Mouse (Mus musculus) lung, embryonic 15.5 days (tissue): Measurements from ENCODE around the gene Sh3bgrl3. TPM values are rescaled to one million over a fixed set of nuclear protein-coding genes. Genes with fewer than 3 reads are reported as not detected.
A peak's percentile ranks its signal among the peaks of the same experiment; 100 is the strongest.
"Not testable (repeated sequence)": the region's sequence is repeated elsewhere in the genome, so short reads cannot be mapped to it uniquely, and the experiment has no call there.

Experiments
- ATAC-seq: fragments of 200-750 bp; cut with Nextera tagmentation; 2 replicates; pipeline ENCODE4 v1.8.0; 2017; ENCODE audit warnings: moderate number of reproducible peaks, borderline replicate concordance; ENCODE audit not compliant: low FRiP score, low TSS enrichment; ENCODE audit errors: extremely low read depth
- H3K27ac ChIP-seq: fragments of 300-500 bp; sonication (generic); 2 replicates; pipeline ENCODE4 v1.5.1; 2015; ENCODE audit warnings: moderate library complexity, mild to moderate bottlenecking, inconsistent platforms
- H3K27me3 ChIP-seq: fragments of 300-500 bp; sonication (generic); 2 replicates; pipeline ENCODE4 v1.6.1; 2015; ENCODE audit warnings: inconsistent platforms
- H3K36me3 ChIP-seq: fragments of 300-500 bp; sonication (generic); 2 replicates; pipeline ENCODE4 v1.6.1; 2015; ENCODE audit warnings: inconsistent platforms
- H3K4me1 ChIP-seq: fragments of 300-500 bp; sonication (generic); 2 replicates; pipeline ENCODE4 v1.6.1; 2015; ENCODE audit warnings: inconsistent platforms
- H3K4me2 ChIP-seq: fragments of 300-500 bp; sonication (generic); 2 replicates; pipeline ENCODE4 v1.6.1; 2015; ENCODE audit warnings: inconsistent platforms, mild to moderate bottlenecking, moderate library complexity
- H3K4me3 ChIP-seq: fragments of 300-500 bp; sonication (generic); 2 replicates; pipeline ENCODE4 v1.5.1; 2015; ENCODE audit warnings: mild to moderate bottlenecking, inconsistent platforms
- H3K9ac ChIP-seq: fragments of 300-500 bp; sonication (generic); 2 replicates; pipeline ENCODE4 v1.6.1; 2015; ENCODE audit warnings: inconsistent platforms
- H3K9me3 ChIP-seq: fragments of 300-500 bp; sonication (generic); 2 replicates; pipeline ENCODE4 v1.6.1; 2016; ENCODE audit warnings: inconsistent platforms
- WGBS: fragments of 180-500 bp; shearing (Covaris S2); methylation state at CpG from one replicate; pipeline ENCODE4 v1.1.7; 2015; 5-methylcytosine and 5-hydroxymethylcytosine counted together
- polyA plus RNA-seq: library from polyadenylated mRNA; unstranded; fragments of >200 nt; fragmentation: Nextera tagmentation; extraction: Ambion mirVana; gene quantifications from 2 replicates; pipeline ENCODE4 v1.2.1, GENCODE M21; 2015

The Sh3bgrl3 gene
- polyA plus RNA-seq: 406 and 408 TPM in 2 replicates

GRCm38 (mm10) chr4:134128221-134128982, at the start of gene Sh3bgrl3:
Sh3bgrl3 (minus strand) TSS chr4:134128789.
- under 1% methylated on average over 50 of the region's 50 CpGs for WGBS
- ATAC-seq: peak; percentile 93
- Histone ChIP-seq H3K4me2 (peak within 1 kb of the TSS; percentile 85), H3K27me3 (no peaks in the 10 kb centered on the region), H3K9ac (peak within 1 kb of the TSS; percentile 70), H3K27ac (peak within 1 kb of the TSS; percentile 97), H3K36me3 (no peaks in the 10 kb centered on the region), H3K4me3 (peak within 1 kb of the TSS; percentile 69), H3K4me1 (peaks cover 30% of the 10 kb centered on the region), H3K9me3 (no peaks in the 10 kb centered on the region)

- 61% methylated on average over 3 of the region's 3 CpGs for WGBS
- H3K27ac ChIP-seq: no peak overlapping the region
Observed at GRCm38 (mm10) chr4:134172391-134172790, 43.8 kb upstream of the Sh3bgrl3 start.

DNA sequence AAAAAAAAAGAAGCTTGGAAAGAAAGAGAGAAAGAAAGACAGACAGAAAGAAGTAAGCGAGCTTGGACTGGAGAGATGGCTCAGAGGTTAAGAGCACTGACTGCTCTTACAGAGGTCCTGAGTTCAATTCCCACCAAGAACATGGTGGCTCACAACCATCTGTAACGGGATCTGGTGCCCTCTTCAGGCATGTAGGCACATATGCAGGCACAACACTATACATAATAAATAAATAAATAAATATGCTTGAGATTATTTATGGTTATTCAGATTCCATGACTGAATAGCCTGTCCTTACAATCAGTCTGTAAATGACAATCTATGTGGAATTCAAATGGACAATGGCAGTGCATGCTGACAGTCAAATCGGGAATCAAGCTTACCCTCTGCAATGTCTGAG, 38.3 kb upstream of the Sh3bgrl3 start:
- 0 out of 2 replicates have a peak, but pooled peaks cover 10% of the 10 kb centered on the region for H3K36me3 ChIP-seq
- H3K4me1 ChIP-seq: no peaks in the 10 kb centered on the region
- no peak overlapping the region for H3K4me2 ChIP-seq
- no peak overlapping the region for H3K4me3 ChIP-seq
- H3K9ac ChIP-seq: no peak overlapping the region
- ATAC-seq: no peak
- 91% methylated on average over 3 of the region's 3 CpGs for WGBS
- no peaks in the 10 kb centered on the region for H3K27me3 ChIP-seq
- no peaks in the 10 kb centered on the region for H3K9me3 ChIP-seq
- H3K27ac ChIP-seq: no peak overlapping the region

More at GRCm38 (mm10) chr4:134172391-134172790, 43.8 kb upstream of the Sh3bgrl3 start:
- no peak for ATAC-seq
- Histone ChIP-seq H3K27me3 (no peaks in the 10 kb centered on the region), H3K36me3 (0 out of 2 replicates have a peak, but pooled peaks cover 7% of the 10 kb centered on the region), H3K4me1 (no peaks in the 10 kb centered on the region), H3K4me2 (no peak overlapping the region), H3K4me3 (no peak overlapping the region), H3K9ac (no peak overlapping the region), H3K9me3 (no peaks in the 10 kb centered on the region)

DNA sequence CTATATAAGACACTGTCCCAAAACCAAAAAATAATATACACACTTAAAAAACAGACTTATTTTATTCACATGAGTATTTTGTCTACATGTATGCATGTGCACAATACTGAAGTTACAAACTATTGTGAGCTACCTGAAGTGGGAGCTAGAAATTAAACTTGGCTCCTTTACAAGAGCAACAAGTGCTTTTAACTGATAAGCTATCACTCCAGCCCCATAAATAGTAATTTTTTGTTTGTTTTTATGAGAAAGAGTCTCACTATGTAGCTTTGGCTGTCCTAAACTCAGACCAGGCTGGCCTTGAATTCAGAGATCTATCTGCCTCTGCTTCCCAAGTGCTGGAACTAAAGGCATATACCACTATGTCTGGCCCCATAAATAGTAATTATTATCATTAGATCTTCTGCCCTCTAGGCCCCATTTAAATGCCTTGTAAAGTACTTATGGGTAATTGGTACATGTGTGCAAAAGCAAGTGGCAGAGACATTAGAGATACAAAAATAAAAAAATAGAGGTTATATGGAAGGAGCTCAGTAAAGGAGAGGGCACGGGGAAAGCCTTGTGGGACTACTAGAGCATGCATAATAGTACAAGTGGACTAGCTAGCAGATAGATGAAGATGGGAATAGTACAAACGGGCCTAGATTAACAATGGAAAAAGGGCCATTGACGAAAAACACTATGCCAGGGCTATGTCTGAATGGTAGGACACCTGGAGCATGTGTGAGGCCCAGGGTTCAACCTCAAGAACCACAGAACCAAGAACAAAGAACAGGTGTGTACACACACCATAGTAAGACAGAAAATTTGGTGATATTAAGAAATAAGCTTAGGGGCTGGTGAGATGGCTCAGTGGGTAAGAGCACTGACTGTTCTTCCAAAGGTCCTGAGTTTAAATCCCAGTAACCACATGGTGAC, 37.2 kb upstream of the Sh3bgrl3 start:
- Histone ChIP-seq H3K4me3 (no peak overlapping the region), H3K4me2 (no peak overlapping the region), H3K9me3 (no peaks in the 10 kb centered on the region), H3K9ac (no peak overlapping the region), H3K4me1 (no peaks in the 10 kb centered on the region), H3K27ac (no peak overlapping the region), H3K27me3 (no peaks in the 10 kb centered on the region), H3K36me3 (0 out of 2 replicates have a peak, but pooled peaks cover 6% of the 10 kb centered on the region)
- WGBS: 81% methylated on average over 3 of the region's 3 CpGs
- ATAC-seq: no peak

DNA sequence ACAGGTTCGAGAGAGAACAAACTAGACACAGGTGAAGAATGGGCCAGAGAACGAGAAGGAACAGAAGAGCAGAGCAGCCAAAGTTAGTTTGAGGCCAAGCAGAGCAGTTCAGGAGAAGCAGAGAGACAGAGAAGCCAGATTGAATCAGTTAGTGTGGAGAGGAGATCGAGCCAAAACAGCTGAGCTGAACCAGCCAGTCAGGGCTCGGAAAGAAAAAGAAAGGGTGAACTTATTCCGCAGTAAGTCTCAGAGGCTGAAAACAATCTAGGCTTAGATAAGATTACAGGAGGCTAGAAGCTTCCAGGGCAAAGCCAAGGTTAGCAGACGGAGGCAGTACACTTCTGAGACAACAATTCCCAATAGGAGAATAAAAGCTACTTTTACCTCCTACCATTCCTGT, 36.4 kb upstream of the Sh3bgrl3 start:
- Histone ChIP-seq H3K9me3 (no peaks in the 10 kb centered on the region), H3K27ac (no peak overlapping the region), H3K4me3 (no peak overlapping the region), H3K9ac (no peak overlapping the region), H3K27me3 (no peaks in the 10 kb centered on the region), H3K36me3 (0 out of 2 replicates have a peak, but pooled peaks cover 6% of the 10 kb centered on the region), H3K4me2 (no peak overlapping the region), H3K4me1 (no peaks in the 10 kb centered on the region)
- 62% methylated on average over 6 of the region's 6 CpGs for WGBS
- ATAC-seq: no peak

DNA sequence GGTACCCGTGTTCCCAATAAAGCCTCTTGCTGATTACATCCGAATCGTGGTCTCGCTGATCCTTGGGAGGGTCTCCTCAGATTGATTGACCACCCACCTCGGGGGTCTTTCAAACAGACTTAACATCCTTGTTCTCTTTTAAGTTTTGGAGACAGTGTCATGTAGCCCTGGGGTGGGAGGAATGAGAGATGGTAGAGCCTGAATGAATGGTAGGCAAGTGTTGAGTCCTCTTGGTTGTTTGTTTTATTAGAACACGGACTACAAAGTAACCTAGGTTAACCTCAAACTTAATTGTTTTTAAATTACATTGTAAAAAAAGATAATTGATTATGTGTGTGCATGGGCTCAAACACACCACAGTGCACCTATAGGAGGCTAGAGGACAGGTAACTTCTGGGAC, 36.0 kb upstream of the Sh3bgrl3 start:
- Histone ChIP-seq H3K27me3 (no peaks in the 10 kb centered on the region), H3K9ac (no peak overlapping the region), H3K9me3 (no peaks in the 10 kb centered on the region), H3K4me2 (no peak overlapping the region), H3K4me3 (no peak overlapping the region), H3K36me3 (0 out of 2 replicates have a peak, but pooled peaks cover 6% of the 10 kb centered on the region), H3K4me1 (no peaks in the 10 kb centered on the region), H3K27ac (no peak overlapping the region)
- no peak for ATAC-seq
- 85% methylated on average over 5 of the region's 6 CpGs for WGBS

- not testable (repeated sequence) for ATAC-seq, H3K9me3 ChIP-seq, H3K27ac ChIP-seq, H3K4me1 ChIP-seq, H3K27me3 ChIP-seq, H3K36me3 ChIP-seq
- H3K9ac ChIP-seq: peak overlapping the region; percentile 40; the same call in 1 of the 2 replicates
- peak overlapping the region; percentile 54 for H3K4me2 ChIP-seq
- peak overlapping the region; percentile 55 for H3K4me3 ChIP-seq
- 7% methylated on average over 30 of the region's 30 CpGs for WGBS
Observed at GRCm38 (mm10) chr4:134160071-134160470, 31.5 kb upstream of the Sh3bgrl3 start.

GRCm38 (mm10) chr4:134158774-134159173, 30.2 kb upstream of the Sh3bgrl3 start:
- H3K36me3 ChIP-seq: peaks cover 5% of the 10 kb centered on the region; the same call in 1 of the 2 replicates
- no peak overlapping the region for H3K4me3 ChIP-seq
- H3K4me2 ChIP-seq: 0 out of 2 replicates have a peak overlapping the region, but pooled peaks have one; percentile 0
- WGBS: 82% methylated on average over 6 of the region's 6 CpGs
- peaks cover 5% of the 10 kb centered on the region; the same call in 1 of the 2 replicates for H3K4me1 ChIP-seq
- no peak overlapping the region for H3K9ac ChIP-seq
- no peaks in the 10 kb centered on the region for H3K9me3 ChIP-seq
- no peak for ATAC-seq
- H3K27me3 ChIP-seq: no peaks in the 10 kb centered on the region
- no peak overlapping the region for H3K27ac ChIP-seq

- Histone ChIP-seq H3K27me3 (no peaks in the 10 kb centered on the region), H3K9me3 (no peaks in the 10 kb centered on the region), H3K4me1 (peaks cover 5% of the 10 kb centered on the region; the same call in 1 of the 2 replicates), H3K36me3 (peaks cover 7% of the 10 kb centered on the region; the same call in 1 of the 2 replicates), H3K4me2 (no peak overlapping the region), H3K9ac (no peak overlapping the region), H3K27ac (no peak overlapping the region), H3K4me3 (no peak overlapping the region)
- 81% methylated on average over 2 of the region's 2 CpGs for WGBS
- no peak for ATAC-seq
Observed at GRCm38 (mm10) chr4:134157558-134157957, 29.0 kb upstream of the Sh3bgrl3 start.

DNA sequence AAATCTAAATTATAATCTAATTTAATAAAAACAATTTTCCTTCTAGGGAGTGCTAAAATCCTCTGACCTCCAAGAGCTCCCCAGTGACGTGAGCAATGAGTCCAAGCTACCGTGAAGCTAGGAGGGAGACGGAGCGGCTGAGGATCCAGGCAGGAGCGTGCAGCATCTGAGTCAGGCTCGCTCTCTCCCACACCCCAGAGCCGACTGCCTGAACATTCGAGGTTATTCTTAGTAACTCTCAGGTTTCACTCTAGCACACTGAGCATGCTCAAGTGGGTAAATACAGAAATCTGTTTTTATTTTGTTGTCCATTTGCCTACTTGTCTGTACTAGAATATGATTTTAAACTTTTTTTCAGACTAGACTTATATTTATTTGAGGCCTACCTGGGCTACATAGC, 28.2 kb upstream of the Sh3bgrl3 start:
- no peak for ATAC-seq
- Histone ChIP-seq H3K9me3 (no peaks in the 10 kb centered on the region), H3K27ac (no peak overlapping the region), H3K4me3 (no peak overlapping the region), H3K4me2 (no peak overlapping the region), H3K9ac (no peak overlapping the region), H3K4me1 (peaks cover 5% of the 10 kb centered on the region; the same call in 1 of the 2 replicates), H3K27me3 (no peaks in the 10 kb centered on the region), H3K36me3 (peaks cover 9% of the 10 kb centered on the region)
- WGBS: 46% methylated on average over 8 of the region's 8 CpGs

DNA sequence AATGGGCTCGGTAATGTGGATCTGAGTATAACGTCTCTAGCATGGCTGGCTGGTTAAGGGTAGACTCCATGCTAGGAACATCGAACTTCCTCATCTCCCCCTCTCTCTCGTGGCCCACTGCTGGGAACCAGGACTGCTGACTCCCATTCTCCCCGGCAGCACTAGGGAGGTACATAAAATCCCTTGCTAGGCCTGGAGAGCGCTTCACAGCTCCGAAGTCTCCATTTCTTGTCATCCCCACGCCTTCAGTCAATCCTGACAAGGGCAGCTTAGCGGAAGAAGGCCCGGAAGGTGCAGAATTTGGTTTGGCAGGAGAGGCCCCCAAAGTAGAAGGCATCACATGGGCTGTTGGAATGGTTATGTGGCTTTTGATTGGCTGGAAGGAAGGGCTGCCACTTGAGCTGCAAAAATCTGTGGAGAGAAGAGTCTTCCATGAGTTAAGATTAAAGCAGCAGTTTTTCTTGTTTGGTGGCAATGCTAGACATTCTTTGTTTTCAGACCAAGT, 27.4 kb upstream of the Sh3bgrl3 start:
- H3K9me3 ChIP-seq: no peaks in the 10 kb centered on the region

More for the DNA sequence above, 27.4 kb upstream of the Sh3bgrl3 start:
- Histone ChIP-seq H3K9ac (no peak overlapping the region), H3K4me3 (no peak overlapping the region), H3K36me3 (peaks cover 16% of the 10 kb centered on the region), H3K4me1 (peaks cover 5% of the 10 kb centered on the region; the same call in 1 of the 2 replicates), H3K4me2 (no peak overlapping the region), H3K27ac (no peak overlapping the region), H3K27me3 (no peaks in the 10 kb centered on the region)
- WGBS: 74% methylated on average over 10 of the region's 10 CpGs
- no peak for ATAC-seq
